Mouse (Mus musculus) retina, embryonic 14.5 days (tissue): ENCODE results near the gene Ap5b1.
A peak's percentile ranks its signal among the peaks of the same experiment; 100 is the strongest.

Source experiments
- DNase-seq: peaks from one replicate; pipeline ENCODE4 v3.0.0-alpha.2; 2015; ENCODE audit warnings: low spot score

Ap5b1 gene

GRCm38 (mm10) chr19:5567180-5567533 is 668 bp upstream of the Ap5b1 start:
- DNase-seq = no peak

DNA sequence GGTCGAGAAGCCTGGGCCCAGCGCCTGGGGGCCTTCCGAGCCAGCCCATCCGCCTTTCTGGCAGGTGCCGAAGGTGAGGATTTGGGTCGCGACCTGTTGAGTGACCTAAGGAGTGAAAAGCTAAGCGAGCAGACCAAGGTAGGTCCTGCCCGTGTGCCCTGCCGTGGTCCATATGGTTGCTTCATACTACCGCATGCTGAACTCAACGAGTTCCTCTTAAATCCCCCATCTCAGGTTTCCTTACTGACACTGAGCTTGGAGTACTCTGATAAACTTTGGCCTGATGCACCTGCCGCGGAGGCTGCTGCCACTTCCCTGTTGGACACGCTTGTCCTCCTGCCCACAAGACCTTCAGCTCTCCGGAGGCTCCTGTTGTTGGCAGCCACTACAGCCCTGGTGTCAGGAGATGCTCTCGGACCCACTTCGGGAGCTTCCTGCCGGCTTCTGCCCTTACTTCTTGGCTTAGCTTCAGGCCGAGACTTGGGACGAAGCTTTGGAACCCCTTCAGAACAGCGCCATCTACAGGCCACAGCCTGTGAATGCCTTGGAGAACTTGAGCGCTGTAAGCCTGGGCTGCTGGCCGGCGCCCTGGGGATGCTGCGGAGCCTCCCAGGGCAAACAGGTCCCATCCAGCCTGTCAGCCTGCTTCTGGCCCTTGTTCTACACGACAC is 780 bp downstream of the Ap5b1 start:
- DNase-seq = peak; percentile 95

DNA sequence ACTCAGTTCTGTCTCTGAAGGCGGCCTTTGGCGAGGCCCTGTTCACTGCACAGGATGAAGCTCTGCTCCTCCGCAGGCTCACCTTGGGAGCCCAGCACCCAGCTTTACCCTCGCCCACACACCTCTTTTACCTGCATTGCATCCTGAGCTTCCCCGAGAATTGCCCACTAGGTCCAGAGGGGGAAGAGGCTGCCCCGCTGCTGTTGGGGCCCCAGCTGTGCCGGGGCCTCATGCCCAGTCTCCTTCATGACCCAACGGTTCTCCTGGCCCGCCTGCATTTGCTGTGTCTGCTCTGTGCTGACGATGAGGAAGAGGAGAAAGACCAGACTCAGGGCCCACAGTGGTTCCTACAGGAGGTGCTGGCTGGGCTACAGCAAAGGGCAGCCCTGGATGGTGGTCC is 1.7 kb downstream of the Ap5b1 start:
- no peak for DNase-seq

- no peak for DNase-seq
These were observed 2.8 kb downstream of the Ap5b1 start for GRCm38 (mm10) chr19:5570353-5571246.

GRCm38 (mm10) chr19:5571831-5572230 is 4.0 kb downstream of the Ap5b1 start:
- no peak for DNase-seq

- DNase-seq = no peak
These were observed 4.7 kb downstream of the Ap5b1 start for GRCm38 (mm10) chr19:5572331-5573125.

DNA sequence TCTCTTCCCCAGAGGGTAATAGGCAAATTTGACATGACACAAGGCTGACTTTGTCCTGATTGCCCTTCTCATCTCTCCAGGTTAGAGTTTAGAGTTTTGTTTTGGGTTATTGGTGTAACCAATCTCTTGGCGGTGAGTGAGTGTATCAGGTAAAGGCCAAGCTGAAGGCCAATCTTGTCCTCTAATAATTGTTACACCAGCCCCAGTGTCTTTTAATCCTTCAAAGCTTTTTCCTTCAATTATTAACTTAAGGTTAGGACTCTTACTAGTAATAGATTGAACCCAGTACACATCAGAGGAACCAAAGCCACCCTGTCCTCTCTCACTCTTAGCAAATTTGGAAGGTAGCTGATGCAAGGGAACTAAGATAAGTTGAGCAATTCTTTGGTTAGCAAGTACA is 7.5 kb downstream of the Ap5b1 start:
- no peak for DNase-seq

DNA sequence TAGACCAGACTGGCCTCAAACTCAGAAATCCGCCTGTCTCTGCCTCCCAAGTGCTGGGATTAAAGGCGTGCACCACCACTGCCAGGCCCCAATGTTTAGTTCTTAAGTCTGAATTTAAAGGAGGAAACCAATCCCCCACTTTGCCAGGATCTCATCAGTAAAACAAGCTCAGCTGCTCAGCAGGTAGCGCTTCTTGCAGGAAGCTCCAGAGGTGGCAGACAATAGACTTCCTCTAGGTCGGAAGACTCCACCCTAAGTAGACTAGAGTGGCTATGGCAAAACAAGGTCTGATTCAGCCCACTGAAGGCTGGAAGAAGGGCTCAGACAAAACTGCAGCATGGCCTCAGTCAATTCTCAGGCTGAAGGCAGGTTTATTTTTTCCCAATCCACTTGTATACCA is 12.1 kb downstream of the Ap5b1 start:
- DNase-seq = no peak

DNA sequence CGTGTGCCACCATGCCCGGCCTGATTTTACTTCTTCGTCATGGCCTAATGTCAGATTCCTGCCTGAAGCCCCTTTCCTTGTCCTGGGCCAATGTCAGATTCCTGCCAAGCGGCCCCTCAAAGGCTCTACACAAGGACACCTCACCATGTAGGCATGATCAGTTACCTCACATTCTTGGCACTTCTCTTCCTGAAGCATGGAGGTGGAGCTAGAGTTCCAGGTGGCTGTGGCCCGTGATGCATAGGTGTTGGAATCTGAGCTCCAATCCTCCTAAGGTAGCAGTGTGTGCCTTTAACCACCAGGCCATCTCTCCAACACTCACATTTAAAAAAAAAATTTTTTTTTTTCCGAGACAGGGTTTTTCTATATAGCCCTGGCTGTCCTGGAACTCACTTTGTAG is 13.0 kb downstream of the Ap5b1 start:
- DNase-seq = no peak

- DNase-seq = no peak
These were observed 14.2 kb downstream of the Ap5b1 start for GRCm38 (mm10) chr19:5581995-5582394.

DNA sequence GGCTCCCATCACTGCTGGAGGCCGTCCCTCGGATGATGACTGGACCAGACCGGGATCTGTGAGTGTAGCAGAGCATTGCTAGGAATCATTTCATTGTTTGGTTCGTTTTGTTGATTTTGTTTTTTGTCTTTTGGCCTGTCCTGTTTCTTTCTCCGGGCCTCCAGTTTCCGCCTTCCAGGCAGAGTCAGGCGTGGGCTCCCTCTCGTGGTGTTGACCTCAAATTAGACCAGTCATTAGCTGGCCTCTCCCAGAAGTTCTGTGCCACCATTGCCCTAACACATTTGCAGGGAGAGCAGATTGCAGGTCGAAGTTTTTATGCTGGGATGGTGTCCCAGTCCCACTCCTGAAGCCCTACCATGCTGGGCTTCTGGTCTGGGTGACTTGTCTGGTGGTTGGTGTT is 21.3 kb downstream of the Ap5b1 start:
- DNase-seq = no peak

DNA sequence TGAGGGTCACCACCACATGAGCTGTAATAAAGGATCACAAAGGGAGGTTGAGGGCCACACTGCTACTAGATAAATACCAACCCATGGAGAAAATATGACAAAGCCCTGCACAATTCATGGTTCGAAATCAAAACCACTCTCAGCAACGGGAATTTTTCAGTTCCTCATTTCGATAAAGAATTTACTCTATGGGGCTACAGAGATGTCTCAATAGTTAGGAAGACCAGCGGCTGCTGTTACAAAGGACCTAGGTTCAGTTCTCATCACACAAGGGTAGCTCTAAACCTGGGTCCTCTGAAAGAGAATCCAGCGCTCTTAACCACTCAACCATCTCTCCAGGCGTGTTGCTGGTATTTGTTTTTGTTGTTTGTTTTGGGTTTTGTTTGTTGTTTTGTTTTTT is 24.1 kb downstream of the Ap5b1 start:
- no peak for DNase-seq

- no peak for DNase-seq
These were observed 31.4 kb downstream of the Ap5b1 start for GRCm38 (mm10) chr19:5599224-5599623.

GRCm38 (mm10) chr19:5601752-5602541 is 34.1 kb downstream of the Ap5b1 start, which contains the start of gene Rnaseh2c:
TSS of gene Rnaseh2c (plus strand) at chr19:5601873.
- peak; percentile 85 for DNase-seq

- no peak for DNase-seq
These were observed 35.8 kb downstream of the Ap5b1 start for GRCm38 (mm10) chr19:5603664-5604063.

GRCm38 (mm10) chr19:5605126-5605525 is 37.3 kb downstream of the Ap5b1 start:
- DNase-seq = no peak

- DNase-seq = peak; percentile 21
These were observed 38.4 kb downstream of the Ap5b1 start for GRCm38 (mm10) chr19:5606196-5606595.

DNA sequence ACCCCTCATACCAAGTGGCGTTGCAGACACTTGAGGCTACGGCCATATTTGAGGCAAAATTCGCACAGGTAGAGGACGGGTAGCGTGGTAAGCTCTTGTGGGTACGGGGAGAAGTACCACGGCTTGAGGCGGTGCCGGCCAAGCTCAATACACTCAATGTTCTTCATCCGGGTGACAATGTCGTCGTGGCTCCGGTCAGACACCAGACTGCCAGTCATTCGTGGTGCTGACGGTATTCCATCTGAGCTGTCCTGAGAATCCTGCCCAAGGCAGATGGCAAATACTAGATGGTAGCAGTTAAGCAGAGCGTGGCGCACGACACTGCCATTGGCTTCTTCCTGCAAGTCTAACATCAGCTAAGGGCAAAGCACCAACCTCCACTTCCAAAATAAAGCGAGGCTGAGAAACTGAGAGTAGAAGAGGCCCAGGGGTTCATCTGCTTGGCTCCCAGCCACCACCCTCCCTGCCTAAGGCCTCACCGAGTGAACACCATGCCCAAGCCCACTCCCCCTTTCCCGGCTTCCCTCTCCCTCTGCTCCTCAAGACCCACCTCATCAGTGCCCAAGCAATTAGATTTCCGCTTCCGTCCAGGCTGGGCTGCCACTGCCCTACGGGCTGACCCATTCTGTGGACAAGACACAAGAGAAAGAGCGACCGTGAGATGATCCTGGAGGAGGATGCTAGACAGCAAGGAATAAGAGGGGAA is 40.0 kb downstream of the Ap5b1 start:
- DNase-seq = no peak

- no peak for DNase-seq
These were observed 40.9 kb downstream of the Ap5b1 start for GRCm38 (mm10) chr19:5608707-5609106.

DNA sequence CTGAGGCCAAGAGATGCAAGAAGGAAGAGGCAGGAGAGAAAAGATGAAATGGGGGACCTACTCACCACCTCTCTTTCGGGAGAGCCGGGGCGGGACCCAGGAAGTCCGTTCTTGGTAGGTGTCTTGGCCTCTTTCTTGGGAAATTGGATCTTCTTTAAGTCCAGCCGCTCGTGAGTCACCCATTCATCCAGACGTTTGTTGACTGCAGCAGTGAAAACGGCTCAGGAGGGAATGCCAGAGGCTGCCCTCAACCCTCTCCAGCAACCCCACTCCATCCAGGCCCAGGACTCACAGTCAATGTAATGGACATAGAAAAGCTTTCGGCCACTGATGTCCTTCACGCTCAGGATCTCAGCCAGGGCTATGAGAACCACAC is 41.3 kb downstream of the Ap5b1 start:
- DNase-seq = no peak
